Mouse (Mus musculus): ENCODE results near the gene Ccdc177. TPM values are rescaled to one million over a fixed set of nuclear protein-coding genes. Genes with fewer than 3 reads are reported as not detected.

Gene Ccdc177
- polyA plus RNA-seq, 1 experiment from 2014 or later, result 2.1 TPM

- H3K4me2 ChIP-seq, result no peak overlapping the region
- no peak for ATAC-seq (ENCODE audit: low FRiP score)
- no peaks in the 10 kb centered on the region for H3K36me3 ChIP-seq
- H3K4me3 ChIP-seq (replicated peaks), result no peak overlapping the region
- no peaks in the 10 kb centered on the region for H3K4me1 ChIP-seq
- 0 out of 2 replicates have a peak, but pooled peaks cover 3% of the 10 kb centered on the region for H3K27me3 ChIP-seq (replicated peaks)
- no peak overlapping the region for H3K9ac ChIP-seq (replicated peaks)
- WGBS, result 87% methylated on average over 3 of the region's 3 CpGs
- H3K9me3 ChIP-seq (replicated peaks), result no peaks in the 10 kb centered on the region
- H3K27ac ChIP-seq (replicated peaks), result no peak overlapping the region
These were observed 21.7 kb upstream of the Ccdc177 start for GRCm38 (mm10) chr12:80782190-80782589.

GRCm38 (mm10) chr12:80779760-80780159 is 19.3 kb upstream of the Ccdc177 start:
- Histone ChIP-seq H3K4me1 (no peaks in the 10 kb centered on the region), H3K9me3 (replicated peaks) (no peaks in the 10 kb centered on the region), H3K27me3 (replicated peaks) (no peaks in the 10 kb centered on the region), H3K27ac (replicated peaks) (no peak overlapping the region), H3K9ac (replicated peaks) (no peak overlapping the region), H3K4me3 (replicated peaks) (no peak overlapping the region), H3K4me2 (no peak overlapping the region), H3K36me3 (no peaks in the 10 kb centered on the region)
- no peak for ATAC-seq (ENCODE audit: low FRiP score)
- WGBS, result 96% methylated on average over 4 of the region's 4 CpGs

GRCm38 (mm10) chr12:80778188-80778936 is 17.9 kb upstream of the Ccdc177 start:
- Histone ChIP-seq H3K9ac (replicated peaks) (no peak overlapping the region), H3K27ac (replicated peaks) (no peak overlapping the region), H3K4me2 (no peak overlapping the region), H3K9me3 (replicated peaks) (no peaks in the 10 kb centered on the region), H3K27me3 (replicated peaks) (no peaks in the 10 kb centered on the region), H3K4me3 (replicated peaks) (no peak overlapping the region), H3K36me3 (no peaks in the 10 kb centered on the region), H3K4me1 (no peaks in the 10 kb centered on the region)
- no peak for ATAC-seq (ENCODE audit: low FRiP score)
- 82% methylated on average over 16 of the region's 16 CpGs for WGBS

- H3K4me2 ChIP-seq, result no peak overlapping the region
- no peak overlapping the region for H3K27ac ChIP-seq (replicated peaks)
- ATAC-seq (ENCODE audit: low FRiP score), result no peak
- H3K4me3 ChIP-seq (replicated peaks), result no peak overlapping the region
- H3K9me3 ChIP-seq (replicated peaks), result no peaks in the 10 kb centered on the region
- H3K36me3 ChIP-seq, result no peaks in the 10 kb centered on the region
- no peaks in the 10 kb centered on the region for H3K4me1 ChIP-seq
- 89% methylated on average over 4 of the region's 4 CpGs for WGBS
- H3K9ac ChIP-seq (replicated peaks), result no peak overlapping the region
- no peaks in the 10 kb centered on the region for H3K27me3 ChIP-seq (replicated peaks)
These were observed 15.7 kb upstream of the Ccdc177 start for GRCm38 (mm10) chr12:80776046-80776634.

GRCm38 (mm10) chr12:80774786-80775185 is 14.3 kb upstream of the Ccdc177 start:
- no peak overlapping the region for H3K27ac ChIP-seq (replicated peaks)

GRCm38 (mm10) chr12:80769697-80770096 is 9.2 kb upstream of the Ccdc177 start:
- ATAC-seq (ENCODE audit: low FRiP score), result peak; percentile 76
- H3K9ac ChIP-seq (replicated peaks), result no peak overlapping the region
- 19% methylated on average over 11 of the region's 11 CpGs for WGBS
- no peaks in the 10 kb centered on the region for H3K9me3 ChIP-seq (replicated peaks)
- H3K36me3 ChIP-seq, result no peaks in the 10 kb centered on the region
- H3K4me1 ChIP-seq, result no peaks in the 10 kb centered on the region
- no peak overlapping the region for H3K27ac ChIP-seq (replicated peaks)
- no peaks in the 10 kb centered on the region for H3K27me3 ChIP-seq (replicated peaks)
- H3K4me3 ChIP-seq (replicated peaks), result no peak overlapping the region
- peak overlapping the region; percentile 46 for H3K4me2 ChIP-seq

More at GRCm38 (mm10) chr12:80774786-80775185, 14.3 kb upstream of the Ccdc177 start:
- Histone ChIP-seq H3K9me3 (replicated peaks) (no peaks in the 10 kb centered on the region), H3K36me3 (no peaks in the 10 kb centered on the region), H3K4me3 (replicated peaks) (no peak overlapping the region), H3K27me3 (replicated peaks) (no peaks in the 10 kb centered on the region), H3K4me1 (no peaks in the 10 kb centered on the region), H3K4me2 (no peak overlapping the region), H3K9ac (replicated peaks) (no peak overlapping the region)
- no peak for ATAC-seq (ENCODE audit: low FRiP score)
- WGBS, result 74% methylated on average over 7 of the region's 7 CpGs

GRCm38 (mm10) chr12:80764116-80764515 is 3.6 kb upstream of the Ccdc177 start:
- no peaks in the 10 kb centered on the region for H3K36me3 ChIP-seq
- H3K9me3 ChIP-seq (replicated peaks), result no peaks in the 10 kb centered on the region
- no peak overlapping the region for H3K4me2 ChIP-seq
- no peak overlapping the region for H3K27ac ChIP-seq (replicated peaks)
- no peaks in the 10 kb centered on the region for H3K27me3 ChIP-seq (replicated peaks)
- H3K9ac ChIP-seq (replicated peaks), result no peak overlapping the region
- peaks cover 11% of the 10 kb centered on the region for H3K4me1 ChIP-seq
- ATAC-seq (ENCODE audit: low FRiP score), result no peak
- H3K4me3 ChIP-seq (replicated peaks), result no peak overlapping the region
- 75% methylated on average over 4 of the region's 4 CpGs for WGBS

GRCm38 (mm10) chr12:80762982-80763381 is 2.5 kb upstream of the Ccdc177 start:
- H3K9me3 ChIP-seq (replicated peaks), result no peaks in the 10 kb centered on the region
- 90% methylated on average over 5 of the region's 5 CpGs for WGBS

GRCm38 (mm10) chr12:80759713-80760395 is 633 bp downstream of the Ccdc177 start:
- H3K4me3 ChIP-seq (replicated peaks), result peak overlapping the region; percentile 66
- no peaks in the 10 kb centered on the region for H3K27me3 ChIP-seq (replicated peaks)
- ATAC-seq (ENCODE audit: low FRiP score), result peak; percentile 45
- peak overlapping the region; percentile 96 for H3K27ac ChIP-seq (replicated peaks)
- H3K4me1 ChIP-seq, result peaks cover 39% of the 10 kb centered on the region
- H3K9ac ChIP-seq (replicated peaks), result peak overlapping the region; percentile 89
- peak overlapping the region; percentile 83 for H3K4me2 ChIP-seq
- H3K9me3 ChIP-seq (replicated peaks), result no peaks in the 10 kb centered on the region
- WGBS, result under 1% methylated on average over 22 of the region's 22 CpGs
- peaks cover 24% of the 10 kb centered on the region for H3K36me3 ChIP-seq

More at GRCm38 (mm10) chr12:80762982-80763381, 2.5 kb upstream of the Ccdc177 start:
- no peak overlapping the region for H3K4me2 ChIP-seq
- H3K27ac ChIP-seq (replicated peaks), result no peak overlapping the region
- no peak overlapping the region for H3K9ac ChIP-seq (replicated peaks)
- peaks cover 23% of the 10 kb centered on the region for H3K4me1 ChIP-seq
- no peak overlapping the region for H3K4me3 ChIP-seq (replicated peaks)
- H3K27me3 ChIP-seq (replicated peaks), result no peaks in the 10 kb centered on the region
- no peaks in the 10 kb centered on the region for H3K36me3 ChIP-seq
- ATAC-seq (ENCODE audit: low FRiP score), result no peak

- ATAC-seq (ENCODE audit: low FRiP score), result no peak
- Histone ChIP-seq H3K4me2 (peak overlapping the region; percentile 83), H3K9ac (replicated peaks) (peak overlapping the region; percentile 89), H3K4me3 (replicated peaks) (peak overlapping the region; percentile 66), H3K4me1 (peaks cover 39% of the 10 kb centered on the region), H3K9me3 (replicated peaks) (no peaks in the 10 kb centered on the region), H3K36me3 (peaks cover 27% of the 10 kb centered on the region), H3K27ac (replicated peaks) (peak overlapping the region; percentile 96), H3K27me3 (replicated peaks) (no peaks in the 10 kb centered on the region)
- under 1% methylated on average over 13 of the region's 13 CpGs for WGBS
These were observed 1.1 kb downstream of the Ccdc177 start for GRCm38 (mm10) chr12:80759387-80759712.

- Histone ChIP-seq H3K27me3 (replicated peaks) (no peaks in the 10 kb centered on the region), H3K36me3 (peaks cover 33% of the 10 kb centered on the region), H3K4me2 (peak overlapping the region; percentile 83), H3K4me3 (replicated peaks) (peak overlapping the region; percentile 66), H3K9me3 (replicated peaks) (no peaks in the 10 kb centered on the region), H3K27ac (replicated peaks) (peak overlapping the region; percentile 96), H3K9ac (replicated peaks) (peak overlapping the region; percentile 89), H3K4me1 (peaks cover 39% of the 10 kb centered on the region)
- ATAC-seq (ENCODE audit: low FRiP score), result no peak
- 8% methylated on average over 85 of the region's 92 CpGs for WGBS
These were observed 1.7 kb downstream of the Ccdc177 start for GRCm38 (mm10) chr12:80758559-80759386.

All from neural tube, embryonic 15.5 days (tissue).